Mouse (Mus musculus) cerebellum, postnatal 14 days (tissue): ENCODE results near the gene Sycp2l.
A peak's percentile ranks its signal among the peaks of the same experiment; 100 is the strongest.

Experiments used
- DNase-seq, 2 experiments: peaks; one replicate each; pipeline ENCODE4 v3.0.0; 2021; ENCODE audit warnings: mixed read lengths in 2 of 2

Gene Sycp2l

GRCm38 (mm10) chr13:41113940-41114339 lies at the start of gene Sycp2l:
Sycp2l (plus strand) TSS chr13:41114307.
- DNase-seq = no peak

- no peak for DNase-seq
Observed at GRCm38 (mm10) chr13:41067618-41068017, 46.5 kb upstream of the Sycp2l start.

- no peak for DNase-seq
Observed at GRCm38 (mm10) chr13:41071617-41072016, 42.5 kb upstream of the Sycp2l start.

- DNase-seq = no peak
Observed at GRCm38 (mm10) chr13:41073819-41074218, 40.3 kb upstream of the Sycp2l start.

GRCm38 (mm10) chr13:41077921-41078320 lies 36.2 kb upstream of the Sycp2l start:
- no peak for DNase-seq

- DNase-seq = no peak
Observed at GRCm38 (mm10) chr13:41078690-41079420, 35.3 kb upstream of the Sycp2l start.

GRCm38 (mm10) chr13:41079421-41079780 lies 34.7 kb upstream of the Sycp2l start, which contains the start of gene Mak:
Mak (minus strand) TSS chr13:41079706.
- peak; percentile 79 to 81 for DNase-seq

GRCm38 (mm10) chr13:41079859-41080258 lies 34.2 kb upstream of the Sycp2l start:
- DNase-seq = no peak

GRCm38 (mm10) chr13:41080700-41081099 lies 33.4 kb upstream of the Sycp2l start:
- no peak for DNase-seq

GRCm38 (mm10) chr13:41084521-41084920 lies 29.6 kb upstream of the Sycp2l start:
- no peak for DNase-seq

- DNase-seq = no peak
Observed at GRCm38 (mm10) chr13:41085140-41085539, 29.0 kb upstream of the Sycp2l start.

- no peak for DNase-seq
Observed at GRCm38 (mm10) chr13:41088746-41089145, 25.4 kb upstream of the Sycp2l start.

GRCm38 (mm10) chr13:41091271-41091670 lies 22.8 kb upstream of the Sycp2l start:
- DNase-seq = no peak

GRCm38 (mm10) chr13:41094160-41094559 lies 19.9 kb upstream of the Sycp2l start:
- DNase-seq = no peak

GRCm38 (mm10) chr13:41097324-41098058 lies 16.6 kb upstream of the Sycp2l start:
- DNase-seq = no peak

GRCm38 (mm10) chr13:41098325-41098724 lies 15.8 kb upstream of the Sycp2l start:
- DNase-seq = no peak

GRCm38 (mm10) chr13:41100031-41100430 lies 14.1 kb upstream of the Sycp2l start:
- no peak for DNase-seq

GRCm38 (mm10) chr13:41103841-41104525 lies 10.1 kb upstream of the Sycp2l start:
- DNase-seq = no peak

GRCm38 (mm10) chr13:41105541-41105940 lies 8.6 kb upstream of the Sycp2l start:
- DNase-seq = no peak

GRCm38 (mm10) chr13:41110935-41111334 lies 3.2 kb upstream of the Sycp2l start, which contains the start of gene Gcm2:
Gcm2 (minus strand) TSS chr13:41111035.
- no peak for DNase-seq

GRCm38 (mm10) chr13:41119152-41119945 lies 5.2 kb downstream of the Sycp2l start:
- no peak for DNase-seq

- no peak for DNase-seq
Observed at GRCm38 (mm10) chr13:41123666-41124225, 9.6 kb downstream of the Sycp2l start.
